Mouse (Mus musculus) liver, embryonic 14 days (tissue): ENCODE measurements around the gene Lrrn1. TPM values are rescaled to one million over a fixed set of nuclear protein-coding genes. Genes with fewer than 3 reads are reported as not detected.

ENCODE experiments used
- polyA plus RNA-seq: library from polyadenylated mRNA; depleted of rRNA; stranded (reverse); fragments of >200 nt; gene quantifications from 2 replicates; pipeline ENCODE4 v1.2.3, GENCODE M21; 2012; rRNA removed

Gene Lrrn1
- polyA plus RNA-seq: 0.07 and 0.37 TPM in 2 replicates

GRCm38 (mm10) chr6:107528877-107529864, at the start of gene Lrrn1:
Gene Lrrn1, plus strand, starts transcription at chr6:107529768.

